Mouse (Mus musculus): ENCODE results near the gene Prepl. TPM values are rescaled to one million over a fixed set of nuclear protein-coding genes. Genes with fewer than 3 reads are reported as not detected.

Gene Prepl
- polyA plus RNA-seq, 1 experiment from 2014 or later: 8.2 TPM

DNA sequence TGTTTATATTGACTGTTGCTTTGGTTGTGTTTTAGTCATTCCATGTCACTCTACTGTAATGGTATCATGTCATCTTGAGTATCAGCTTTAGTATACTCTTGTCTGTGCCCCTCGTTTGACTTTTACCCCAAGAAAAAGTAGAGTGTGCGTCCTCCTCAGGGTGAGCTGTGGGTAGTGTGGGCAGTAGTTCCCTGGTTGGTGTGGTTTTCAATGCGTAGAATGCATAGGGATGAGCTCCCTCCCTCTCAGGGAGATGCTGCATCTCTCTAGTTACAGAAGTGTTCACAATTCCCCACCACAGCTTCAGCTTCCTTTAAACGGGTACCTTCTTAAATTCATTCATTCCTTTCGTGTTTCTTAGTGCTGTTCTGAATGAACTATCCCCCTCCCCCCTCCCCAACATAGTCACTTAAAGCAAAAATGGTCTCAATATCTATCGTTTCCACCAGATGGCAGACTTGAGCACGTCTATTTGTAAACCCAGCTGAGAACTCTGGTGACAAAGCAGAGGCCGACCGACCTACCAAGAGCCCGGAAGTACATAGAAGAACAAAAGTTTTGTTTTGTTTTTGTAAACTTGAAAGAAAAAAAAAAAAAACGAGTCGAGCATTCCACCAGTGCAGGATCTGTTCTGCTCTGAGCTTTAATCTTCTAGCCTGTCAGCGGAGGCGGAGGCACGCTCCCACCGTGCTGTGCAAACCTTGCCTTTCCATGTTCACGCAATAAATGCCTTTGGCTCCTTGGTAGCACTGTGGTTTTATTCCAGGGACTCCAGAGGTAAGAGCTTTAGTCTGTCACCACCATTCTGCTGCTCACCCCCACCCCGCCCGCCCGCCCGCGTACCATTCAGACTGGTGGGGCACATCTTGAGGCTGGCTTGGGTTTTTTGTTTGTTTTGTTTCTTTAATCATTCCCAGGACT, 66.5 kb downstream of the Prepl start:
- DNase-seq (no peak), ATAC-seq (ENCODE audit: low read depth) (no peak)
- H3K4me1 ChIP-seq (replicated peaks): peaks cover 12% of the 10 kb centered on the region
- no peaks in the 10 kb centered on the region for H3K9me3 ChIP-seq (replicated peaks)
- no peak overlapping the region for H3K4me2 ChIP-seq
- 61% methylated on average over 22 of the region's 22 CpGs for WGBS (ENCODE audit: insufficient replicate concordance)
- no peaks in the 10 kb centered on the region for H3K36me3 ChIP-seq
- no peaks in the 10 kb centered on the region for H3K27me3 ChIP-seq
- no peak overlapping the region for H3K4me3 ChIP-seq (replicated peaks)
- H3K9ac ChIP-seq: no peak overlapping the region
- no peak overlapping the region for H3K27ac ChIP-seq

GRCm38 (mm10) chr17:85020343-85020742, 69.7 kb downstream of the Prepl start:
- ATAC-seq (ENCODE audit: low read depth): no peak

GRCm38 (mm10) chr17:85018794-85019193, 71.2 kb downstream of the Prepl start:
- no peaks in the 10 kb centered on the region for H3K27me3 ChIP-seq
- ATAC-seq (ENCODE audit: low read depth) (peak; percentile 74), DNase-seq (no peak)
- H3K9ac ChIP-seq: no peak overlapping the region
- H3K27ac ChIP-seq: peak overlapping the region; percentile 5; the same call in 1 of the 2 replicates
- no peaks in the 10 kb centered on the region for H3K36me3 ChIP-seq
- H3K4me2 ChIP-seq: no peak overlapping the region
- H3K9me3 ChIP-seq (replicated peaks): no peaks in the 10 kb centered on the region
- H3K4me1 ChIP-seq (replicated peaks): peaks cover 16% of the 10 kb centered on the region
- WGBS (ENCODE audit: insufficient replicate concordance): 46% methylated on average over 5 of the region's 5 CpGs
- H3K4me3 ChIP-seq (replicated peaks): no peak overlapping the region

More at GRCm38 (mm10) chr17:85020343-85020742, 69.7 kb downstream of the Prepl start:
- H3K9ac ChIP-seq: no peak overlapping the region
- no peaks in the 10 kb centered on the region for H3K36me3 ChIP-seq
- no peak overlapping the region for H3K27ac ChIP-seq
- no peak overlapping the region for H3K4me2 ChIP-seq
- no peak for DNase-seq
- no peaks in the 10 kb centered on the region for H3K27me3 ChIP-seq
- H3K9me3 ChIP-seq (replicated peaks): no peaks in the 10 kb centered on the region
- H3K4me1 ChIP-seq (replicated peaks): peaks cover 16% of the 10 kb centered on the region
- WGBS (ENCODE audit: insufficient replicate concordance): 73% methylated on average over 3 of the region's 3 CpGs
- no peak overlapping the region for H3K4me3 ChIP-seq (replicated peaks)

DNA sequence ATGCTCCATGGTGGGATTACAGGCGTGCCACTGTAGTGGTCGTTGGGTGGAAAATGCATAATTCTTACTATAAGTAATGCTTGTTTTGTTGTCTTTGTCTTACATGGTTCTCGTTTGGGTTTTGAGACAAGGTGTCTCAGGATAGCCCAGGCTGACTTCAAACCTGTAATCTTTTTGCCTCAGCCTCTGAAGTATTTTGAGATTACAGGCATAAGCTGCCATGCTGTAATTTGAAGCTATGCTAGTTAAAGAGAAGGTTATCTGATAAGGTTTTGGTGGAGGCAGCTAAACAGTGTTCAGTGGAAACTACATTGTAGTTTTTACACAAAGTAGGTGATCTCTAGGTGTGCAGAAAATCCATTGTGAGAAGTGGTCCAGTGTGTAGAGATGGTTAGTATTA, 71.7 kb downstream of the Prepl start:
- peak; percentile 37 for ATAC-seq (ENCODE audit: low read depth)

DNA sequence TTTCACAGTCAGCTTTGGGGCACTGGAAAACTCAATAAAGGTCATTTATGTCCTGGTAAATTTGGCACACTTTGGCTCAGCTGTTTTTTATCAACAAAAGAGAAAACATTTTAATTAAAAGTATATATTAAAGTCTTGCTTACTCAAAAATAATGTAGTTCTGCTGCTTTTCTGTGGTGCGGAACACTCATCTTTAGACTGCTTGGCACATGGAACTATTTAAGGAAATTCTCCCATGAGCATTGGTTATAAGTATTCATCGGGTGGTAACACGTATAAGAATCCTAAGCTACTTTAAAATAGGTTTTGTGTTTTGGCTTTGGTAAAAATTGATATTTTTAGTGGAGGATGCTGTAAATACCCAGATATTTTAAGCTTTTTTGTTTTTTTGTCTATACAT, 75.4 kb downstream of the Prepl start:
- Histone ChIP-seq H3K9ac (no peak overlapping the region), H3K27me3 (no peaks in the 10 kb centered on the region), H3K27ac (no peak overlapping the region), H3K9me3 (replicated peaks) (no peaks in the 10 kb centered on the region), H3K4me3 (replicated peaks) (no peak overlapping the region), H3K4me2 (no peak overlapping the region), H3K4me1 (replicated peaks) (peaks cover 16% of the 10 kb centered on the region), H3K36me3 (peaks cover 26% of the 10 kb centered on the region)
- DNase-seq (no peak), ATAC-seq (ENCODE audit: low read depth) (no peak)
- WGBS (ENCODE audit: insufficient replicate concordance): 94% methylated on average over 3 of the region's 3 CpGs

More for the DNA sequence above, 71.7 kb downstream of the Prepl start:
- no peaks in the 10 kb centered on the region for H3K9me3 ChIP-seq (replicated peaks)
- H3K9ac ChIP-seq: no peak overlapping the region
- no peak overlapping the region for H3K27ac ChIP-seq
- WGBS (ENCODE audit: insufficient replicate concordance): 56% methylated on average over 3 of the region's 3 CpGs
- H3K27me3 ChIP-seq: no peaks in the 10 kb centered on the region
- DNase-seq: no peak
- H3K4me3 ChIP-seq (replicated peaks): no peak overlapping the region
- no peak overlapping the region for H3K4me2 ChIP-seq
- H3K36me3 ChIP-seq: peaks cover 3% of the 10 kb centered on the region; the same call in 1 of the 2 replicates
- H3K4me1 ChIP-seq (replicated peaks): peaks cover 16% of the 10 kb centered on the region

DNA sequence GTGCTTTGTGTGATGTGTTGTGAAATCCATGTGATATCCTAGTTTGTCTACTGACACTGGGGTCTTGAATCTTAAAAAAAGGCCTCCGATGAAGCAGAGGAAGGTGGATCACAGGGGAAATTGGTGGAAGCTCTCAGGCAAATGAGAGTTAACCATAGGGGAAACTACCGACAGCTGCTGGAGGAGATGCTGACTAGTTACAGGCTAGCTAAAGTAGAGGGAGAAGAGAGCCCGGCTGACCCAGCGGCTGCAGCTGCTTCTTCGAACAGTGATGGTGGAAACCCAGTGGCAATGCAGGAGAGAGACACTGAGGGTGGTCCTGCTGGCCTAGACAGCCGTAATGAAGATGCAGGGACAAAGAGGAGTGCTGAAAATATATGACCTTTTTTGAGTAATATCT, 76.6 kb downstream of the Prepl start:
- WGBS (ENCODE audit: insufficient replicate concordance): 89% methylated on average over 6 of the region's 6 CpGs
- Histone ChIP-seq H3K9me3 (replicated peaks) (no peaks in the 10 kb centered on the region), H3K9ac (no peak overlapping the region), H3K4me3 (replicated peaks) (no peak overlapping the region), H3K4me2 (no peak overlapping the region), H3K36me3 (peaks cover 26% of the 10 kb centered on the region), H3K27me3 (no peaks in the 10 kb centered on the region), H3K4me1 (replicated peaks) (peaks cover 6% of the 10 kb centered on the region), H3K27ac (no peak overlapping the region)
- ATAC-seq (ENCODE audit: low read depth) (no peak), DNase-seq (no peak)

Other genes starting within 250 kb of the Prepl start
- 47.2 and 55.0 TPM in 2 replicates for gene Ppm1b, start 133.5 kb downstream of the Prepl start, polyA plus RNA-seq (2015; fragmentation: Nextera tagmentation; extraction: Ambion mirVana)
- 0.18 and 0.54 TPM in 2 replicates for gene Slc3a1, start 61.9 kb downstream of the Prepl start, polyA plus RNA-seq (2015; fragmentation: Nextera tagmentation; extraction: Ambion mirVana)
- 3.9 and 5.0 TPM in 2 replicates for gene Camkmt, start 311 bp upstream of the Prepl start, polyA plus RNA-seq (2015; fragmentation: Nextera tagmentation; extraction: Ambion mirVana)